Mouse (Mus musculus) cortical plate, adult 2 months (tissue): ENCODE results near the gene Hsp90b1.

Experiments
- CTCF ChIP-seq: fragments of 200-500 bp; IDR thresholded peaks from 2 replicates; pipeline ENCODE4 v1.5.1; 2011; ENCODE audit warnings: mild to moderate bottlenecking, control low read depth, low read length; ENCODE audit not compliant: insufficient read depth; ENCODE audit errors: extremely low read depth
- POLR2A ChIP-seq: fragments of 200-500 bp; IDR thresholded peaks from 2 replicates; pipeline ENCODE4 v1.6.1; 2011; ENCODE audit warnings: mild to moderate bottlenecking, low read length, control low read depth; ENCODE audit not compliant: insufficient read depth; ENCODE audit errors: extremely low read depth

DNA sequence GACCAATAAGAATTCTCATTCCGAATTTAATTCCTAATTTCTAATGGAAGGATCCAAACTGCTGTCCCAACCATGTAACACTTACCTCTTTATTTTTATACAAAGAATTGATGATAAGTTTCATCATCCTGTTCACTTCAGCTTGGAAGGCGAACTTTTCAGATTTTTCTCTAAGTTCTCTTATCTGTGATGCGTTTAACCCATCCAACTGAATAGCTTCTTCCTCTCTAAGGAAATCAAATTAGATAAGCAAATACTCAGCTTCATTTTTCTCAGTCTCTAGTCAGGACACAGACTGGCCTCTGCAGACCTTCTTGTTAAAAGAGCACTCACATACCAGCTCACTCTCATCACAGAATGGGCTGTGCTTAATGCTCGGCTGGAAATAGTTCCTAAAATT lies 1.9 kb downstream of the Hsp90b1 start:
- no peak for TF ChIP-seq POLR2A
- TF ChIP-seq CTCF: no peak
